Mouse (Mus musculus): Measurements from ENCODE around the gene Kazald1.

Gene Kazald1

DNA sequence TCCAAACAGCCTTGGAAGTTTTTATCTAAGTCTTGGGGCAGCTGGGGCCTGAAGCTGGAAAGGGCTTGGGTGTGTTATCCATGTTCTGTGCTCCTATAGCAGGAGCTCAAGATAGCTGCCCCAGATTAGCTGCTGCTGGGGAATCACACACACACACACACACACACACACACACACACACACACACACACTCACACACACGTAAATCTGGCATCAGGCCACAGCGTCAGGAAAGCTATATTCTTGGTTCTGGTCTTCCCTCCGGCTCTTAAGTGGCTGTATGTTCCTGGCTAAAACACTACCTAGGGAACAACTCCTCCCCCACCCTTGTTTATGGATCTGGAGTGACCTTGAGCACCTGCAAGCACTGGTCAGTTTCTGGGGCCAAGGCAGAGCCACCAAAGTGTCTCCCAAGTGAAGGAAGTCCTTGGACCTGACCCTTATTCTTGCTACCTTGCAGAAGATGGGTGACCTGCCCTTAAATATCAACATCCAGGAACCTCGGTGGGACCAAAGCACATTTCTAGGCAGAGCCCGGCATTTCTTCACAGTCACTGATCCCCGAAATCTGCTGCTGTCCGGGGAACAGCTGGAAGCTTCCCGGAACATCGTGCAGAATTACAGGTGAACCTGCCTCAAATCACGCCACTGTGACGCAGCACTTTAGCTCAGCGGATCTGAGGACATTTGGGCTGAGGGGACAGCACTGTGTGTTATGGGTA, 26.2 kb upstream of the Kazald1 start:
- DNase-seq: no peak

DNA sequence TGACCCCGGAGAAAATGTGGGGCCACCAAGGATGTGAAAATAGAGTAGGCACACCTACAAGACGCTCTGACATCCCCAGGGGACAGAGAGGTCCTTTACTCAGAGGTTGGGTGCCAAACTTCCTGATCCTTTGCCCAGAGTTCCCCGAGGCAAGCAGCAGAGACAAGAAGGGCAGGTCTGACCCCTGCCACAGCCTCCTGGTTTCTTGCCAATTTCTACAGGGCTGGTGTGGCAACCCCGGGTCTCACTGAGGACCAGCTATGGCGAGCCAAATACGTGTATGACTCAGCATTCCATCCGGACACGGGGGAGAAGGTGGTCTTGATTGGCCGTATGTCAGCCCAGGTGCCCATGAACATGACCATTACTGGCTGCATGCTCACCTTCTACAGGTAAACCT, 25.5 kb upstream of the Kazald1 start:
- DNase-seq: no peak

DNA sequence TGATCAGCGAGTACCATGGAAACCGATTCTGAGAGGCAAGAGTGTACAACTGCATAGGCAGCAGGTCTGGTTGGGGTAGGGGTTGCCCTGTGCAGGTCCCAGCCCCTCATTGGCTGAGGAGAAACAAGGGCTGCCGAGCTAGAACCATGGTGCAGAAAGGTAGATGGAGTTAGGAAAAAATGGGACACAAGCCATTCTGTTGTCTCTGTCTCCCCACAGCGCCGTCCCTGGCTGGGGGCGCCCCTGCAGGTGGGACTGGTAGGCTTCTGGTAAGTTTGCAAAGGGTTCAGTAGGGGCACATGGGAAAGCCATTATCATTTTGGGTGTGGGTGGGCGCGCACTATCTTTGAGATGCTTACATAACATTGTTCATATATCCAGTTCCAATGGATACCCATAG, 21.6 kb upstream of the Kazald1 start:
- no peak for DNase-seq

DNA sequence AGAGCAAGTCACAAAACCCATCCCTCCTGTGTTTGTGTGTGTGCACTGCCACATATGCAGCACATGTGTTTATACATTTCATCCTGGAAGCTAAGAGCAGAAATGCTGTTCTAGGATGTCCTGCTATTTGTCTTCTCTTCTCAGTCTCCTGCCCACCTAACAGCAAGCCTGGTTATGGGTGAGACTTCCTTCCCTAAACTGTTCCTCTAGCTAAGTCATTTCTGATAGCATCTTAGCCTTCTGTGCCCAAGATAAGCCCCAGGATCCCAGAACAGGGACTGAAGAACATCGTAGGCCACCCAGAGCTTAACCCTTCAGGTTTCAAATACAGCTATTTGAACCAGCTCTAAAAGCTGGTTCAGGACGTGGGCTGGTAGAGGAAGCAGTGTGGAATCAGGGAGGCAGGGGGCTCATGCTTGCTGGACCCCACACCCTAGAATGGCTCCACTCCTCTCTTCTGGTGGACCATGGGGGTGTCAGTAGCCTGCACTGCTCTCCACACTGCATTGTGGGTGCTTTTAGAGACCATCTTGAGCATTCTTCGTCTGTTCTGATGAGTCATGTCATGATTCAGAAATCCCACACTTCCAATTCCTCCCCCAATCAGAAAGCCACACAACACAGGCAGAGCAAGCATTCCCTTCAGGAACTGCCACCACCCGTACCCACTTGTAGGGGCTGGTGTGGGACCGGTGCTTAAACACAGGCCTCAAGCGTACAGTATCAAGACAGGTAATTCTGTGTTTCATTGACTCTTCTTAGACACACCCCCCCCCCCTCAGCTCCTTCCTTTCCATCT, 19.9 kb upstream of the Kazald1 start:
- no peak for DNase-seq

DNA sequence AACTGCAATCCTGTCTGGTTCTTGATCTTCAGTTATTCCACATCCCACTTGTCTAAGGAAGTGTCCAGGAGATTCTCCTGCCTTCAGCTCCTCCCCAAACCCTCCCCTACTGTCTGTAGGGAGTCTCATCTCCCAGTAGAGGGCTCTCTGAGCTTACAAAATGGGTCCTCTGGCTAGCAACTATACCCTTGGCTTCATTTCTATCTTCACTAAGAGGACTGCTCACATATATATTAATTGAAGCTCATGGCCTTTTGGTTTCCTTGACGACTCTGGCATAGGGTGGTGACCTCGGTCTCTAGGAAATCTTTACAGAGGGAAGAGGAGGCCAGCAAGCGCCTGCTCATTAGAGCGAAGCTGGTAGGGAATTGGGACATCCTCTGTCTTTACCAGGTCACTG, 18.7 kb upstream of the Kazald1 start:
- peak; percentile 49 for DNase-seq

DNA sequence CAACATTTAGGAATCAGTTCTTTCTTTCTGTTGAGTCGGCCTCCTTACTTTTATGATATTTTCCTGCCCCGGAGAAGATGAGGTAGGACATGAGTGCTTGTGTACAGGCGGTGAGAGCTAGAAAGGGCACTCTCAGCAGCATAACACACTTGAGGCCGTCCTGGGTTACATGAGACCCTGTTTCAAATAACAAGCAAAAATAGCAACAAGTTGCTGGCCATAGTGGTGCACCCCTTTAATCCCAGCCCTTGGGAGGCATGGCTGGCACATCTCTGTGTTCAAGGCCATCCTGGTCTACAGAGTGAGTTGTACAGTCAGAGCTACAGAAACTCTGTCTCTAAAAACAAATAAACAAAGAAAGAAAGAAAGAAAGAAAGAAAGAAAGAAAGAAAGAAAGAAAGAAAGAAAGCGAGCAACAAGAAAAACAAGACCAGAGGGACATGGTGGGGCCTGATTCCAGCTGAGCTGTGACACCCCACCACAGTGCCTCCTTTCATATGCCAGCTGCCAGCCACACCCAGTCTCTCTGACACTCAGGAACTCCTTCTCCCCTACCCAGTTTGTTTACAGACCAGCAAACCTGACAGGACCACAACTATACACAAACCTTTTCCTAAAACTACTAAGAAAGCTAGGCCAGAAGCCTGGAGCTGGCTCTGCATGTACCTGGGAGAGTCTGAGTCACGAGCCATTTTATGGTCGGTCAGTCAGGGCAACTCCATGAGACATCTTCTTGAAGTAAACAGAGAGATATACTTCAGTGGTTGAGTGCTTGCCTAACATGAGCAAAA, 17.9 kb upstream of the Kazald1 start:
- DNase-seq: peak; percentile 74

DNA sequence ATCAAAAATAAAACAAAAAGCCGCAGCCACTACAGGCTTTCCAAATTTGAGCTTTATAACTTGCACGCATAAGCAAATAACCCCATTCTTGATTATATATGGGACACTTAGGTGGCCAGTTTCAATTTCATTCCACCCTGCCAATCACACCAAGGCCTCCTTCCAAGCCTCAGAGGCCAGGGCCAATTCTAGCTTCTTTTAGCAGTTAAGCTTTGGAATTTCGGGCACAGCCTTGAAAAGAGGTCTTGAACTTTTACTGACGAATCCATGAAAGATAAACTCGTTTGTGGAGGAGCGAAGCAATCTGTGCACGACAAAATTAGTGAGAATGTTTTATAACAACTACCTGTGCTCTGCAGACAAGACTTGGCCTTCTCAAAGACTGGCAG, 17.3 kb upstream of the Kazald1 start:
- DNase-seq: no peak

DNA sequence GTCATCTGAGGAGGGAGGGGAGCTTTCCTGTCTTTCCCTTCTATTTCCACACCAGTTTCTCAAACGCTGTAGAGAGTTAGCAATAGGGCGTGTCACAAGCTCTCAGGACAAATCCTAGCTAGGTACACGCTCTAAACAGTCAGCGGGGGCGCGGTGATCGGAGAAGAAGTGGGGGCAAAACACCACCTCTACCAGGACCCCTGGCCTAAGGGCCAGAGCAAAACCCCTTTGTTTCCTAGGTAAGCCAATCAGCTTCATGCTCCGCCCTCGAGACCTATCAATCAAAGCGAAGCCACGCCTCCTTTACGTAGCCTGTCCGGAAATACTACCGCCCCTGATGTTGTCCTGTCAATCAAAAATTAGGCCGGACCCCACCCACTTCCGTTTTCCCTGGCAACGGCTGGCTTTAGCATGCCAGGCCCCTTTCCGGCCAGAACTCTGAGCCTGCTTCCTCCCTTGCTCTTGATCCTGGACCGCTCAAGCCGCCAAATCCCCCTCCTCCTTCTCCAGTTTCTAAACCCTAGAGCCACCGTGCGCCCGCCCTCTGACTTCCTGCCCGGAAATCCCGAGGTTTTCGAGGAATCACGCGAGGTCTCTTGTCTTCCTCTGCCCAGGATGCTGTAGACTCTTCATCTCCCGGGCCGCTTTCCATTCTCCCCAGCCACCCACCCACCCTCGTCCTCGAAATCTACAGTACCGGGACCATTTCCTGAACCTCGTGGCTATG, 16.8 kb upstream of the Kazald1 start:
- peak; percentile 92 for DNase-seq

DNA sequence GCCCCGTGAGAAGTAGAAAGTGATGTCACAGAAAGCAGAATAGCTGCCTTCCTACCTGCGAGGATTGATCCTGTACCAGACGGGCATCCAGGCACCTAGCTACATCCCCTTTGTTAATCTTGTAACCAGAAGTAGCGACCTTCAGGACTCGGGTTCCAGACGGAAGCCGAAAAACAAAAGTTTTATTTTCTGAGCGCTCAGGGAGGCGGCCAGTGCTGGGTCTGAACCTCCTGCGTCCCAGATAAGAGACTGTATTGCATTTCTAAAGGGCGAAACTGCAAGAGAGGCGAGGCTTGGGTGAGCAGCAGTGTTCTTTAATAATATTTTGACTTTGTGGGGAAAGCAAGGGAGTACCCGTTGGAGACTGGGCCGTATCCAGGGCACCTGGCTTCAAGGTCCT, 16.2 kb upstream of the Kazald1 start:
- no peak for DNase-seq

DNA sequence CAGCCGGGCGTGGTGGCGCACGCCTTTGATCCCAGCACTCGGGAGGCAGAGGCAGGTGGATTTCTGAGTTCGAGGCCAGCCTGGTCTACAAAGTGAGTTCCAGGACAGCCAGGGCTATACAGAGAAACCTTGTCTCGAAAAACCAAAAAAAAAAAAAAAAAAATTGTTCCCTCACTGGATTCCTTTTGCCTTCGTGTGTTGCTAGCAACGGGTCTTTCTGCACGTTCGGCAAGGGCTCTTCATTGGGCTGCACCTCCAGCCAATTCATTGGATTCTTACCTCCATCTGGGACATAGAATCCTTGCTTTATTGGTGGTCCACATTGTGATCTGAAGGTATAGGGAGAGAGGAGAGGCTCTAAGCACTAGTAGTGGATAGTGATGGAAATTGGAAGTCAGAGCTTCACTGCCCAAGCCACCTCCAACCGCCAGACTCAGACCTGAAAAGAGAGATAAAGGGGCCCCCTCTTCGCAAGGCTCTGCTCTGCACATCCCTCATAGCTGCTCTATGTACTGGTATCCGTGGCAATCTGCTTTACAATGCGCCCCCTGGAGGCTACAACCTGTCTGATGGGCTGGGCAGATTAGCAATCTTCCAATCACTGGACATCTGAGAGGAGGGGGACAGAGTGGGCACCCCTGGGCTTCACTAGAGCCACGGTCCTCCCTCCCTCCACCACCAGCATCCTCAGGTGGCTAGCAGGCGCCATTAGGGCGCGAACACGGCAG, 11.3 kb upstream of the Kazald1 start:
- peak; percentile 64 for DNase-seq

DNA sequence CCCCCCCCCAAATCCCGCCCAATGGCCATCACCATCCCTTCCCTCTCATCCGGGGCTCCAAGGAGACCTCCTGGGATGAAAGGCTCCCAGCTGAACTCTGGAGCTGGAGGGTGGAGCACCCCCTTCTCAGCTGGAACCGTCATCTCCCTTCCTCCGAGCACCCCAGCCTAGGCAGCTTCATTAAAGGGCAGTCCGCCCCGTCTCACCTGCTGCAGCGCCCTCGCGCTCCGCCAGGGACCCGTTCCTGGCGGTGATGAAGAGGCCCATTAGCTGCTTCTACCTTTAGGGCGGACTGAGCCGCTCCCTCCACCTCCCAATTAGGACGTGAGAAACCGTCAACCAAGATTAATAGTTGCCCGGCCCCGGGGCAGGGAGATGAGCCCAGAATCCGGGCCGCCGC, 9.8 kb upstream of the Kazald1 start:
- DNase-seq: no peak

DNA sequence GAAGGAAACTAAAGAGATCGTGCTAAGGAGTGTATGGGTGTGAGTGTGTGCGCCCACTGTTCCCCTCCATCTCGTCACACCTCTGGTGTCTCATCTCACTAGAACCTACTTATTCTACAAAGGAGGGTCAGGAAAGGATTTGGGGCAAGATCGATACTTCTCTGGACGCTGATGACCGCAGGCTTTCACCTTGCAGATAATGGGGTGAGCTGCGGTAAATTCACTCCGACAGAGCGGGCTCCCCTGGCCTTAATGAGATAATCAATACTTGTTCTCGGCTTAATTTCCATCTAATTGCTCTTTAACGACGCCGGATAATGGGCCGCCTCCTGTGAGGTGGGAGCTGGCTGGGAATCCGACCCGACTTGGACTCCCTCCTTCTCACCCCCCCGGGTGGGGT, 7.9 kb upstream of the Kazald1 start:
- no peak for DNase-seq

DNA sequence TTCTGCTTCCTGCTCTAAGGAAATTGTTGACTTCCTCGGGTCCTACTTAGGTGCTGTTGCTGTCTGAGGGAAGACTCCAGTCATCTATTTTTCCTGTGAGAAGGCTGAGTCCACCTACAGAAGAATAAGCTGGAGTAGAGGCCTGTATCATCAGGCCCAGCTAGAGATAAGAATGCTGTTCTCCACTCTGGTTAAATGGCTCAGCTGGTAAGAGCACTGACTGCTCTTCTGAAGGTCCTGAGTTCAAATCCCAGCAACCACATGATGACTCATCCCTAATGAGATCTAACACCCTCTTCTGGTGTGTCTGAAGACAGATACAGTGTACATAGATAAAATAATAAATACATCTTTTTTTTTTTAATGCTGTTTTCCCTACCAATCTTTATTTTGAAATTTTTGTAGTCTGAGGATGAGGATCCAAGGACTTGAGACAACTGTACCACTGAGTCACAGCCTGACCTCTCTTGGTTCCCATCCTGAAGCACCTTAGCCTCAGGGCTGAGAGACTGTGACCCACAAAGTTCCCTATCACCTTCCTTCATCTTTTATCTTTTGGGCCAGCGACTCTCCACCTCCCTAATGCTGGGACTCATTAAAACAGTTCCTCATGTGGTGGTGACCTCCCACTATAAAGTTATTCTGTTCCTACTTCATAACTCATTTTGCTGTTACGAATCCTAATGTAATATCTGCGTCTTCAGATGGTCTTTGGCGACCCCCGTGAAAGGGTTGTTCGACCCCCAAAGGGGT, 7.1 kb upstream of the Kazald1 start:
- DNase-seq: no peak

DNA sequence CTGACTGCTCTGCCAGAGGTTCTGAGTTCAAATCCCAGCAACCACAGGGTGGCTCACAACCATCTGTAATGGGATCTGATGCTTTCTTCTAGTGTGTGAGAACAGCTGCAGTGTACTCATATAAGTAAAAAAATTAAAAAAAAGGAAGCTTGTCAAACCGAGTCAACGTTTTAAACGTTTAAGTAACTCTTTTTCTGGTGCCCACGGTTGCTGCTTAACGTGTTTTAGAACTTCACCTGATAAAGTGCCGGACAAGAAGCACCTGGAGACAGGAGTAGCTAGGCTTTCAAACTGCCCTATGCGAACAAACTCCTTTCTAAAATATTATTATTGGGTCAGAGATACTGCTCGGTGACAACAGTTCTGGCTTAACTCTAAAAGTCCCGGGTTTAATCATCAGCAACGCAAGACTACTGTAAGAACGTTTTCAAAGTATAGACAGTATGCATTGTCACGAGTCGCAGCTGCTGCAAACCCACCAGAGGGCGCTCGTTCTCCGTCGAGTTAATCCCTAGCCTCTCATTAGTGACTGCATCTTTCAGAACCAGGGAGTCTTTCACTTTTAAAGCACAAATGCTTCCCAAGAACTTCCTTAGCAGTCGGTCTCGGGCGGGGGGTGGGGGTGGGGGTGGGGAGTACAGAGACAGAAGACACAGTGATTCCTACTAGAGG, 1.0 kb upstream of the Kazald1 start:
- peak; percentile 90 for DNase-seq

DNA sequence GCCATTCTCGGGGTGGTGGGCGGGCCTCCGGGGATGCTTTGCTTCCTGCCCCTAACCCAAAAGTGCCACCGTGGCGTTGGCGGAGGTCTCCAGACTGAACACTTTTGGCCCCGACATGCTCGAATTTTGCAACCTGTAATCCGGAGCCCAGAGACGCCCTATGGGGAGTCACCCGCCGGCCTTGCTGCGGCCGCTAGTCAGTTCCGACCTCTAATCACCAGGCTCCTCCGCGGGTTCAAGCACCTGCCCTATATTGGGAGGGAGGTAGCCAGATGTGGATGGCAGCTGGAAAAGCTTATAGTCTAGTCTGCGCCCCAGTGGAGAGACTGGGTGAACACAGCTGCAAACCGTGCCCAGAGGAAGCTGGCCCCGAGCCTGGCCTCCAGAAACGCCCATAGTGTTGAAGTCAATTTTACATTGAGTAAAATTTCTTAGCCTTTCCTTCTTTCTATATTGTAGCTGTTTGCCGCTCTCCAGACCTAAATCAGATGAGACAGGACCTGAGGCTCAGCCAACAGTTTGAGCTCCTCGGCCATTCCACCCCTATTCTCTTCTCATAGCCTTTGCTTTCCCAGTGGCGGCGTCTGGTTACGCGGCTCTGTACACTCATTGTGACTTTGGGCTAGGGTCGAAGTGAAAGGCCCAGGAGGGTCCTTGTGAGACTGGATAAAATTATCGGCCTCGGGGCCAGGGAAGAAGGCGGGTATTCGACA, 438 bp downstream of the Kazald1 start:
- DNase-seq: peak; percentile 29

DNA sequence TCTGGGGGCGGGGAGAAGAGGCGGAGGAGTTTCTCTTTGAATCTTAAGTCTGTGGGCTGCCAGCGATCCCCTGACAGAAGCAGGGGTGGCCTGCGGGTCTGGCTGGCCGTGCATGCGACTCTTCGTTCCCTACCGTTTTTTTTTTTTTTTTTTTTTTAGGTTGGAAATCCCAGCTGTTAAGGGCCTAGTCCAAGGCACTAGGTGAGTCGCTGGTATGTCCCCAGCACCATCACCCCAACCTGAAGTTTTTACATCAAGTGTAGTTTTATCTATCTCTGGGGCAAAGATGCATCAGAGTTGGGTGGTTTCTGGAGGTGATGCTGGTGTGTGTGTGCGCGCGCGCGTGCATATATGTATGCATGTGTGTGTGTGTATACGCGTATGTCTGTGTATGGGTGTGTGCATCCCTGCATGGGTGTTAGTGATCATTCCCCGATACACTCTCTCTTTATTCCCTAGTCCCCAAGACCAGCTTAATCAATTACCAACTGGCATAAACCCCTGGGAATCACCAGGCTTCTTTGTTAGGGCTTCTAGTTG, 1.1 kb downstream of the Kazald1 start:
- DNase-seq: no peak

DNA sequence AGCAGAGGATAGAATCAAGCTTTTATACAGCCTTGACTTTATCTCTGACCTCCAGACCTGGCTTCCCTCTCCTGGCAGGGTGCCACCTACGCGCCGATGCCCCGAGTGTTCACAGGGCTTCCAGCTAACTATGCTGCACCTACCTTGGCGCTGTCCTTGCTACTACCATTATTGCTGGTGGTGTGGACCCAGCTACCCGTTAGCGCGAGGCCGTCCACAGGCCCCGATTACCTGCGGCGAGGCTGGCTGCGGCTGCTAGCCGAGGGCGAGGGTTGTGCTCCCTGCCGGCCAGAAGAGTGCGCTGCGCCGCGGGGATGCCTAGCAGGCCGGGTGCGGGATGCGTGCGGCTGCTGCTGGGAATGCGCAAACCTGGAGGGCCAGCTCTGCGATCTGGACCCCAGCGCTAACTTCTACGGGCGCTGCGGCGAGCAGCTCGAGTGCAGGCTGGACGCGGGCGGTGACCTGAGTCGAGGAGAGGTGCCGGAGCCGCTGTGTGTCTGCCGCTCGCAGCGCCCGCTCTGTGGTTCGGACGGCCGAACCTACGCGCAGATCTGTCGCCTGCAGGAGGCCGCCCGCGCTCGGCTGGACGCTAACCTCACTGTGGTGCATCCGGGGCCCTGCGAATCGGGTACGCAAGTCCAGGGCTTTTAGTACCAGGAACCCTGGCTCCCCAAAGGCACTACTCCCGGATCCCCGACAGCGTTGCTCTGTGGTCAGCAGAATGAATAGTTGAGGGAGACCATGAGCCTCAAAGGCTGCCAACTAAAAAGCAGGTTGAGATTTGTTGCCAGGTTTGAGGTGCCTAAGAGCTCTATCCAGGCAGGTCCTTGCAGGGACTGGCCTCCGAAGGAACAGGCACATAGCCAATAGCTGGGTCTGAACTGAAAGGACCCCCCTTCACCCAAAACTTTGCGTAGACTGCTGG, 1.8 kb downstream of the Kazald1 start:
- peak; percentile 59 for DNase-seq

DNA sequence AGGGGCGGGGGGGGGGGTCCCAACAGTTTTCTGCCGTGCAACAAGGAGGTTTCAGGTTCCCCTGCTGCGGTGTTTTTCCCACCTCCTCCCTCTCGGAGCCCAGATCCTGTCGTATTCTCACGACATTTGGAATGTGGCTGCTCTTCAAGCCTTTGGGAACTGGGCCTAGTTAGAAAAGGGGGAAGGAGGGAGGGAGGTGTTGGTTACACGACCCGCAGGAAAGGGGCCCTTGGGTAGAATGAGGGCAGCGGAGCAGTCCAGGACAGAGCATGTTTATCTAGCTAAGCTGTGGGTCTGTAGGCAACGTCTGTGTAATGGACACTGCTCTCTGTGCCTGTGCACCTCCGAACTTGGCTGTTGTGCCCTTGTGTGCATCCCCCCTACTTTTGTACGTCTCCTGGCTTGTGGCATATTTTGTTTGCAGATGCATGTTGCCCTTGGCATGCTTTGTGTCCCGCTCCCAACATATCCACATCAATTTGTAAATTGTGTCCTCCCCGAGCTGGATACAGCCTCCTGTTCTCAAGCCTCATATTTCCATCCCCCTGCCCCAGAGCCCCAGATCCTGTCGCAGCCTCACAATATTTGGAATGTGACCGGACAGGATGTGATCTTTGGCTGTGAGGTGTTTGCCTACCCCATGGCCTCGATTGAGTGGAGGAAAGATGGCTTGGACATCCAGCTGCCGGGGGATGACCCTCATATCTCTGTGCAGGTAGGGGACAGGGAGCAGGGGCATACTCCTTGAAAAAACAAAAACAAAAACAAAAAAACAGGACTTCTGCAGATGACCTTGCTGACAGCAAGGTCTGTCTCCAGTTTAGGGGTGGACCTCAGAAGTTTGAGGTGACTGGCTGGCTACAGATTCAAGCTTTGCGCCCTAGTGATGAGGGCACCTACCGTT, 3.0 kb downstream of the Kazald1 start:
- no peak for DNase-seq
